Mouse (Mus musculus) forebrain, embryonic 10.5 days (tissue): ENCODE results near the gene Zfp541. TPM values are rescaled to one million over a fixed set of nuclear protein-coding genes. Genes with fewer than 3 reads are reported as not detected.

Source experiments
- DNase-seq: peaks from one replicate; pipeline ENCODE4 v3.0.0-alpha.2; 2017; ENCODE audit warnings: low spot score; ENCODE audit errors: extremely low spot score
- H3K27ac ChIP-seq: fragments of 300-500 bp; sonication (generic); 2 replicates; pipeline ENCODE4 v1.5.1; 2016; ENCODE audit warnings: mild to moderate bottlenecking
- H3K27me3 ChIP-seq: fragments of 300-500 bp; sonication (generic); 2 replicates; pipeline ENCODE4 v1.6.1; 2016; ENCODE audit warnings: mild to moderate bottlenecking; ENCODE audit not compliant: poor library complexity, severe bottlenecking
- H3K36me3 ChIP-seq: fragments of 300-500 bp; sonication (generic); replicated peaks from 2 replicates; pipeline ENCODE4 v1.6.1; 2016; ENCODE audit warnings: mild to moderate bottlenecking, moderate library complexity
- H3K4me1 ChIP-seq: fragments of 300-500 bp; sonication (generic); 2 replicates; pipeline ENCODE4 v1.6.1; 2016
- H3K4me3 ChIP-seq: fragments of 300-500 bp; sonication (generic); 2 replicates; pipeline ENCODE4 v1.5.1; 2016; ENCODE audit warnings: mild to moderate bottlenecking, moderate library complexity
- H3K9me3 ChIP-seq: fragments of 300-500 bp; sonication (generic); 2 replicates; pipeline ENCODE4 v1.6.1; 2016; ENCODE audit warnings: mild to moderate bottlenecking, moderate library complexity
- WGBS: fragments of 180-500 bp; shearing (Covaris S2); methylation state at CpG from one replicate; pipeline ENCODE4 v1.1.7; 2016; 5-methylcytosine and 5-hydroxymethylcytosine counted together
- polyA plus RNA-seq: library from polyadenylated mRNA; unstranded; fragments of >200 nt; fragmentation: Nextera tagmentation; extraction: Ambion mirVana; gene quantifications from 2 replicates; pipeline ENCODE4 v1.2.1, GENCODE M21; 2016

The Zfp541 gene
- polyA plus RNA-seq, 1 experiment from 2014 or later, result not detected

DNA sequence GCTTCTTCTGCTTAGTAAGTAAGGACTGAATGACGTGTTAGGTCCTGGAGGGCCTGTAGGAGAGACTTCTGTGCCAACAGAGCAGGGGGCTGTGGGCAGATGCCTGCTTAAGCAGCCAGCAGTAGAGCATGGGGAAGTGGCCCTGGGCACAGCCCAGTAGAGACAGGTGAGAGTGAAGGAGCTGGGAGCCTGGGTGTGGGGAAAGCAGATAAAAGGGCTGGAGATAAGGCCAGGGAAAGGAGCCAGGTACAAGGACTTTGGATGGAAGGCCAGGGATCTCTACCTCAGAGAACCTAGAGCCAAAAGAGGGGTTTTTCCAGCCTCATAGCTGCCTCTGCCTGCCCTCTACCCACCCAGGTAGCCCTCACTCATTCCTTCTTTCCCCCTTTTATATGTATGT, 28.6 kb upstream of the Zfp541 start:
- H3K36me3 ChIP-seq, result peaks cover 53% of the 10 kb centered on the region
- H3K4me3 ChIP-seq, result no peak overlapping the region
- peaks cover 5% of the 10 kb centered on the region; the same call in 1 of the 2 replicates for H3K4me1 ChIP-seq
- peaks cover 12% of the 10 kb centered on the region; the same call in 1 of the 2 replicates for H3K9me3 ChIP-seq
- H3K27me3 ChIP-seq, result no peaks in the 10 kb centered on the region
- H3K27ac ChIP-seq, result no peak overlapping the region
- WGBS, result 97% methylated on average over 1 of the region's 1 CpGs
- no peak for DNase-seq

- Histone ChIP-seq H3K4me1 (peaks cover 4% of the 10 kb centered on the region; the same call in 1 of the 2 replicates), H3K27ac (no peak overlapping the region), H3K27me3 (no peaks in the 10 kb centered on the region), H3K9me3 (peaks cover 12% of the 10 kb centered on the region; the same call in 1 of the 2 replicates), H3K36me3 (peaks cover 47% of the 10 kb centered on the region), H3K4me3 (no peak overlapping the region)
- WGBS, result 93% methylated on average over 8 of the region's 8 CpGs
- no peak for DNase-seq
These were observed 27.8 kb upstream of the Zfp541 start for GRCm38 (mm10) chr7:16033580-16034461.

- Histone ChIP-seq H3K9me3 (no peaks in the 10 kb centered on the region), H3K36me3 (peaks cover 27% of the 10 kb centered on the region), H3K4me3 (no peak overlapping the region), H3K27ac (no peak overlapping the region), H3K27me3 (no peaks in the 10 kb centered on the region), H3K4me1 (no peaks in the 10 kb centered on the region)
- 95% methylated on average over 6 of the region's 6 CpGs for WGBS
- DNase-seq, result no peak
These were observed 24.6 kb upstream of the Zfp541 start for GRCm38 (mm10) chr7:16036972-16037371.

DNA sequence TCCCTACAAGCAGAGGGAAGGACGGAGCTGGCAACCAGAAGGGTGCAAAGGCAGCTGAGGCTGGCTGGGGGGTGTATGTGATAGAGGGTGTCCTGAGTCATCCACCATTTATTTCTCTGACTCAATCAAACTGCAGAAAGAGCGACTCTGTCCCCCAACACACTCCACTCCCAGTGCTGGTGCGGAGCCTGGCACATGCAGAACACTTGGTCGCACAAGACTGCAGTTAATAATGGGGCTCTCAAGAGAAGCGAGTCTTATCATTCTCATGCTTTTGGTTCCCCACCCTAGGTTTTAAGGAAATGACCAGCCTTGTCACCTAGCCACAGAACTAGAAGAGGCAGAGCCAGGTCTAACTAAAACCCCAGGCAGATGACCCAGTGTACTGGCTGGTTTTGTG, 22.3 kb upstream of the Zfp541 start:
- Histone ChIP-seq H3K9me3 (no peaks in the 10 kb centered on the region), H3K27ac (no peak overlapping the region), H3K4me1 (peaks cover 18% of the 10 kb centered on the region), H3K4me3 (no peak overlapping the region), H3K27me3 (no peaks in the 10 kb centered on the region), H3K36me3 (peaks cover 28% of the 10 kb centered on the region)
- WGBS, result 93% methylated on average over 5 of the region's 5 CpGs
- DNase-seq, result no peak

DNA sequence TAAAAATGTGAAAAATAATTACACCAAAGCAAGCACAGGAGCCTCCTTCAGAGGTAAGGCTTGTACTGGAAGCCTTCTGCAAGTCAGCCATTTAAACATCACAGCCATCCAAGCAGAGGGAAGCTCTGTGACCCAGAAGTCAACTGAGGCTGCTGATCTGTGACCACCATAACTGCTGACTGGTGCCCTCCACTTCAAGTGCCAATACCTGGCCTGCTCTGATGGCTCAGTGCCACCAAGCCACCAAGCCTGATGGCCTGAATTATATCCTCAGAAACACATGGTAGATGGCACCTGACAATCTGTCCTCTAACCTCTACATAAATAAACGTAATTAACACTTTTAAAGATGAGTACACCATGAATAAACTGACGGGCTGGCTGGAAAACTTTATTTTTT, 20.4 kb upstream of the Zfp541 start:
- H3K4me3 ChIP-seq, result no peak overlapping the region
- H3K27me3 ChIP-seq, result no peaks in the 10 kb centered on the region
- peaks cover 23% of the 10 kb centered on the region for H3K36me3 ChIP-seq
- peaks cover 36% of the 10 kb centered on the region for H3K4me1 ChIP-seq
- H3K27ac ChIP-seq, result no peak overlapping the region
- no peak for DNase-seq
- 88% methylated on average over 2 of the region's 2 CpGs for WGBS
- H3K9me3 ChIP-seq, result no peaks in the 10 kb centered on the region

GRCm38 (mm10) chr7:16042850-16043775, 18.5 kb upstream of the Zfp541 start:
- Histone ChIP-seq H3K27me3 (no peaks in the 10 kb centered on the region), H3K4me3 (0 out of 2 replicates have a peak overlapping the region, but pooled peaks have one; percentile 97), H3K9me3 (0 out of 2 replicates have a peak, but pooled peaks cover 3% of the 10 kb centered on the region), H3K4me1 (peaks cover 40% of the 10 kb centered on the region), H3K27ac (peak overlapping the region; percentile 99; the same call in 1 of the 2 replicates), H3K36me3 (peaks cover 19% of the 10 kb centered on the region)
- no peak for DNase-seq
- 75% methylated on average over 10 of the region's 10 CpGs for WGBS

DNA sequence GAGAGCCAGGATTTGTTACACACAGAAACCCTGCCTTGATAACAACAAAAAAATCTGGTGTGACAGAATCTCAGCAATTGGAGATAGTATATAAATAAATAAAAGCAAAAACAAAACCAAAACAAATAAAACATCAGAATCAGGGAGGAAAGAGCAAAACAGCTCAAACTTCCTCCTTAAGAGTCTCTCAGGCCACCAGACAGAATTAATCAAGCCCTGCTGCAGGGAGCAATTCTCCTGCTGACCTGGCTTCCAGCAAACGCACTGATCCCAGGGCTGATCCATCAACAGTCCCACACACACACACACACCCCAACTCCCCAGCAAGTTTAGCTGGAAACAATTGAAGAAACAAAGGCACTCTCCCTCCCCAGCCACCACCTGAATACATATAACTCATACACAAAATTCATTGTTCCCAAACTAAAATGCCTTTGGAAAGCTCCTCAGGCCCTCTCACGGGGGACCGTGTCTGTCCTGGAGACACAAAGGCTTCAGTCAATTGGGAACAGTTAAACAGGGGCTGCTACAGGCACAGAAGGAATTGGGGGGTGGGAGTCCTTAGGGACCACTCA, 17.7 kb upstream of the Zfp541 start:
- Histone ChIP-seq H3K4me1 (peaks cover 46% of the 10 kb centered on the region), H3K4me3 (peak overlapping the region; percentile 97), H3K27me3 (no peaks in the 10 kb centered on the region), H3K27ac (peak overlapping the region; percentile 99), H3K9me3 (0 out of 2 replicates have a peak, but pooled peaks cover 3% of the 10 kb centered on the region), H3K36me3 (peaks cover 19% of the 10 kb centered on the region)
- no peak for DNase-seq
- 39% methylated on average over 3 of the region's 3 CpGs for WGBS

GRCm38 (mm10) chr7:16044531-16044930, 17.1 kb upstream of the Zfp541 start:
- Histone ChIP-seq H3K36me3 (peaks cover 17% of the 10 kb centered on the region), H3K9me3 (0 out of 2 replicates have a peak, but pooled peaks cover 3% of the 10 kb centered on the region), H3K4me3 (peak overlapping the region; percentile 97), H3K27me3 (no peaks in the 10 kb centered on the region), H3K4me1 (peaks cover 51% of the 10 kb centered on the region), H3K27ac (peak overlapping the region; percentile 99)
- peak; percentile 37 for DNase-seq
- WGBS, result 48% methylated on average over 5 of the region's 5 CpGs

- Histone ChIP-seq H3K27me3 (no peaks in the 10 kb centered on the region), H3K4me3 (peak overlapping the region; percentile 97), H3K36me3 (peaks cover 15% of the 10 kb centered on the region), H3K27ac (peak overlapping the region; percentile 99), H3K4me1 (peaks cover 59% of the 10 kb centered on the region), H3K9me3 (0 out of 2 replicates have a peak, but pooled peaks cover 3% of the 10 kb centered on the region)
- DNase-seq, result no peak
- WGBS, result 69% methylated on average over 2 of the region's 2 CpGs
These were observed 16.1 kb upstream of the Zfp541 start for GRCm38 (mm10) chr7:16045538-16045937.

DNA sequence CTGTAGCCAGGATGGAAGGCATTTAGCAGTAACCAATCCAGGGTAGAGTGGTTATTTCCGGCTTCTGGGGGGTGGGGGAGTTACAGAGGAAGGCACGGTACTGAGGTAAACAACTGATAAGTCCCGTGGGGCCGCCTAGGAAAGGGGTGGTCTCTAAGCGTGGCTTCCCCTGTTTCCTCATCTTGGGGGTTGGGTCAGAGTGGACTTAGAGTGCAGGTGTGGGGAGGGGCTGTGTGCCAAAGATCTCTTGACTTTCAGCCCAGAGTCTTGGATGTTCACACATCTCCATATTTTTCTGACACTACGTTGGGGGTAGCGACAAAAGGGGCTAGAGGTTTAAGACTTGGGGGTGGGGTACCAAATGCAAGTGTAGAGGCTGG, 15.5 kb upstream of the Zfp541 start:
- Histone ChIP-seq H3K4me1 (peaks cover 59% of the 10 kb centered on the region), H3K9me3 (0 out of 2 replicates have a peak, but pooled peaks cover 3% of the 10 kb centered on the region), H3K27ac (peak overlapping the region; percentile 99), H3K4me3 (peak overlapping the region; percentile 97), H3K27me3 (no peaks in the 10 kb centered on the region), H3K36me3 (peaks cover 15% of the 10 kb centered on the region)
- peak; percentile 35 for DNase-seq
- 7% methylated on average over 7 of the region's 7 CpGs for WGBS

DNA sequence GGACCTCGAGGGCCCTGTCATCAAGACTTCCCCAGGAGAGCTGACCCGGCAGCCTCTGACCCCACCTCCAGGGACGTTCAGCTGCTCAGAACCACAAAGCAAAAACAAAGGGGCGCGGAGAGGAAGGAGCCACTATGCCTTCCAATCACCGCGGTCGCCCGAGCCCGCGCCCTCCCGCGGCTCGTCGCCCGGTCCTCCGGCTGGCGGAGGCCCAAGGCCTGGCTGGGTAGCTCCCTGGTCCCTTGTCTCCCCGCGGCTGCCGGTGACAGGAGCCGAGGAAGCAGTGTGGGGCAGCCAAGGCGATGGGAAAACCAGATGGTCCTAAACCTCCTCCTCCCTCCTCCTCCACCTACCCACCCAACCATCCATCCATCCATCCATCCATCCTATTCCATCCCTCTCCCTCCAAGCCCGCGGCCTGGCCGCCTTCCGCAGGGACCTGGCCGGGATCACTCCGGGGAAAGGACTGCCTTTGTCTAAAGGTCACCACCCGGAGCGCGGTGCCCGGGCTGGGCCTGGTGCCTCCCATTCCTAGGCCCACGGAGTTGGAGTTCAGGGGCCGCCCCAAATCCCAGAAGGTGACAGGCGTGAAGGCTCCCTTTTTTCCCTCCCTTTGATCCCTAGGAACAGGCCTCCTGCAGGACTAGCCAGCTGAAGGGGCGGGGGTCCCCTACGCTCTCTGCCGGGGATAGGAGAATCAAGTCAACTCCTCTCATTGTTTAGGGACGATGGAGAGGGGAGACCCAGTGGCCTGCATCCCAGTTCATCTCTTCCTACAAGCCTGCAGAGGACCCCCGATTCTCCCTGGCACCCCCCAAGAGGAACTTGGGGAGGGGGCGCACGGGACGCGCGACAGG, 14.9 kb upstream of the Zfp541 start:
- H3K27ac ChIP-seq, result peak overlapping the region; percentile 99
- H3K9me3 ChIP-seq, result 0 out of 2 replicates have a peak, but pooled peaks cover 3% of the 10 kb centered on the region
- peaks cover 60% of the 10 kb centered on the region for H3K4me1 ChIP-seq
- H3K36me3 ChIP-seq, result peaks cover 15% of the 10 kb centered on the region
- no peaks in the 10 kb centered on the region for H3K27me3 ChIP-seq
- WGBS, result under 1% methylated on average over 46 of the region's 46 CpGs
- DNase-seq, result peak; percentile 70
- H3K4me3 ChIP-seq, result peak overlapping the region; percentile 97
